Mouse (Mus musculus): Measurements from ENCODE around the gene Drosha.

The Drosha gene

GRCm38 (mm10) chr15:12833385-12833784, 8.8 kb downstream of the Drosha start:
- no peak for DNase-seq

- DNase-seq = no peak
Measured at GRCm38 (mm10) chr15:12834231-12834630, 9.6 kb downstream of the Drosha start.

GRCm38 (mm10) chr15:12840737-12841136, 16.1 kb downstream of the Drosha start:
- no peak for DNase-seq

- no peak for DNase-seq
Measured at GRCm38 (mm10) chr15:12842833-12843232, 18.2 kb downstream of the Drosha start.

GRCm38 (mm10) chr15:12848196-12848975, 23.8 kb downstream of the Drosha start:
- no peak for DNase-seq

GRCm38 (mm10) chr15:12849373-12849772, 24.8 kb downstream of the Drosha start:
- DNase-seq = no peak

GRCm38 (mm10) chr15:12853471-12853870, 28.9 kb downstream of the Drosha start:
- no peak for DNase-seq

- no peak for DNase-seq
Measured at GRCm38 (mm10) chr15:12856780-12857179, 32.2 kb downstream of the Drosha start.

- DNase-seq = no peak
Measured at GRCm38 (mm10) chr15:12857840-12858516, 33.4 kb downstream of the Drosha start.

- DNase-seq = no peak
Measured at GRCm38 (mm10) chr15:12858645-12859044, 34.0 kb downstream of the Drosha start.

GRCm38 (mm10) chr15:12862061-12862460, 37.4 kb downstream of the Drosha start:
- no peak for DNase-seq

- no peak for DNase-seq
Measured at GRCm38 (mm10) chr15:12863669-12864068, 39.1 kb downstream of the Drosha start.

GRCm38 (mm10) chr15:12865595-12866314, 41.1 kb downstream of the Drosha start:
- DNase-seq = no peak

- DNase-seq = no peak
Measured at GRCm38 (mm10) chr15:12867269-12867668, 42.7 kb downstream of the Drosha start.

GRCm38 (mm10) chr15:12875442-12876176, 51.0 kb downstream of the Drosha start:
- DNase-seq = peak; percentile 21

- no peak for DNase-seq
Measured at GRCm38 (mm10) chr15:12876266-12876665, 51.7 kb downstream of the Drosha start.

- no peak for DNase-seq
Measured at GRCm38 (mm10) chr15:12876881-12877280, 52.3 kb downstream of the Drosha start.

- DNase-seq = no peak
Measured at GRCm38 (mm10) chr15:12877934-12878333, 53.3 kb downstream of the Drosha start.

GRCm38 (mm10) chr15:12878581-12878980, 54.0 kb downstream of the Drosha start:
- no peak for DNase-seq

GRCm38 (mm10) chr15:12879937-12880336, 55.3 kb downstream of the Drosha start:
- DNase-seq = no peak

GRCm38 (mm10) chr15:12884855-12885254, 60.2 kb downstream of the Drosha start:
- DNase-seq = no peak

GRCm38 (mm10) chr15:12885361-12885760, 60.7 kb downstream of the Drosha start:
- DNase-seq = no peak

- DNase-seq = no peak
Measured at GRCm38 (mm10) chr15:12887206-12887605, 62.6 kb downstream of the Drosha start.

All from cerebellum, adult 9-10 months (tissue).